Mouse (Mus musculus): ENCODE data around the gene Ulk3.

Ulk3 gene

GRCm38 (mm10) chr9:57574397-57574796 is 14.9 kb upstream of the Ulk3 start:
- DNase-seq = no peak

GRCm38 (mm10) chr9:57575577-57575976 is 13.7 kb upstream of the Ulk3 start:
- DNase-seq = no peak

- DNase-seq = no peak
These were observed 12.0 kb upstream of the Ulk3 start for GRCm38 (mm10) chr9:57577144-57577849.

GRCm38 (mm10) chr9:57584991-57585390 is 4.3 kb upstream of the Ulk3 start:
- DNase-seq = no peak

GRCm38 (mm10) chr9:57590726-57591125 is 1.5 kb downstream of the Ulk3 start:
- DNase-seq = peak; percentile 37 to 52

GRCm38 (mm10) chr9:57593454-57594173 is 4.4 kb downstream of the Ulk3 start:
- peak; percentile 34 to 43 for DNase-seq

- no peak for DNase-seq
These were observed 4.9 kb downstream of the Ulk3 start for GRCm38 (mm10) chr9:57594174-57594509.

- no peak for DNase-seq
These were observed 8.0 kb downstream of the Ulk3 start for GRCm38 (mm10) chr9:57597265-57597664.

GRCm38 (mm10) chr9:57597929-57598382 is 8.7 kb downstream of the Ulk3 start:
- DNase-seq = peak; percentile 41 to 53

GRCm38 (mm10) chr9:57598851-57599563 is 9.8 kb downstream of the Ulk3 start:
- DNase-seq = peak in 1 of 2 experiments; percentile 37

GRCm38 (mm10) chr9:57600620-57601352 is 11.5 kb downstream of the Ulk3 start:
- peak in 1 of 2 experiments; percentile 63 for DNase-seq

- DNase-seq = peak; percentile 73 to 82
These were observed 12.1 kb downstream of the Ulk3 start for GRCm38 (mm10) chr9:57601353-57601706.

GRCm38 (mm10) chr9:57602098-57602497 is 12.8 kb downstream of the Ulk3 start:
- DNase-seq = peak; percentile 22 to 48

GRCm38 (mm10) chr9:57604875-57605274 is 15.6 kb downstream of the Ulk3 start:
- DNase-seq = no peak

GRCm38 (mm10) chr9:57605503-57605902 is 16.3 kb downstream of the Ulk3 start:
- DNase-seq = no peak

GRCm38 (mm10) chr9:57606139-57606851 is 17.0 kb downstream of the Ulk3 start, which contains the start of gene Cplx3:
Gene Cplx3 (minus strand): TSS chr9:57606281.
- peak in 1 of 2 experiments; percentile 47 for DNase-seq

- DNase-seq = no peak
These were observed 20.6 kb downstream of the Ulk3 start for GRCm38 (mm10) chr9:57609803-57610202.

GRCm38 (mm10) chr9:57610359-57610826 is 21.1 kb downstream of the Ulk3 start:
- peak; percentile 76 to 82 for DNase-seq

- DNase-seq = no peak
These were observed 23.3 kb downstream of the Ulk3 start for GRCm38 (mm10) chr9:57612587-57612986.

GRCm38 (mm10) chr9:57613975-57614374 is 24.7 kb downstream of the Ulk3 start:
- no peak for DNase-seq

- no peak for DNase-seq
These were observed 25.5 kb downstream of the Ulk3 start for GRCm38 (mm10) chr9:57614786-57615185.

- DNase-seq = peak; percentile 55
These were observed 28.4 kb downstream of the Ulk3 start for GRCm38 (mm10) chr9:57617556-57618169.

Measured in cerebellum, postnatal 14 days (tissue).